Comparison of ENCODE assay signal across 8 mouse cellular contexts in the genomic region with DNA sequence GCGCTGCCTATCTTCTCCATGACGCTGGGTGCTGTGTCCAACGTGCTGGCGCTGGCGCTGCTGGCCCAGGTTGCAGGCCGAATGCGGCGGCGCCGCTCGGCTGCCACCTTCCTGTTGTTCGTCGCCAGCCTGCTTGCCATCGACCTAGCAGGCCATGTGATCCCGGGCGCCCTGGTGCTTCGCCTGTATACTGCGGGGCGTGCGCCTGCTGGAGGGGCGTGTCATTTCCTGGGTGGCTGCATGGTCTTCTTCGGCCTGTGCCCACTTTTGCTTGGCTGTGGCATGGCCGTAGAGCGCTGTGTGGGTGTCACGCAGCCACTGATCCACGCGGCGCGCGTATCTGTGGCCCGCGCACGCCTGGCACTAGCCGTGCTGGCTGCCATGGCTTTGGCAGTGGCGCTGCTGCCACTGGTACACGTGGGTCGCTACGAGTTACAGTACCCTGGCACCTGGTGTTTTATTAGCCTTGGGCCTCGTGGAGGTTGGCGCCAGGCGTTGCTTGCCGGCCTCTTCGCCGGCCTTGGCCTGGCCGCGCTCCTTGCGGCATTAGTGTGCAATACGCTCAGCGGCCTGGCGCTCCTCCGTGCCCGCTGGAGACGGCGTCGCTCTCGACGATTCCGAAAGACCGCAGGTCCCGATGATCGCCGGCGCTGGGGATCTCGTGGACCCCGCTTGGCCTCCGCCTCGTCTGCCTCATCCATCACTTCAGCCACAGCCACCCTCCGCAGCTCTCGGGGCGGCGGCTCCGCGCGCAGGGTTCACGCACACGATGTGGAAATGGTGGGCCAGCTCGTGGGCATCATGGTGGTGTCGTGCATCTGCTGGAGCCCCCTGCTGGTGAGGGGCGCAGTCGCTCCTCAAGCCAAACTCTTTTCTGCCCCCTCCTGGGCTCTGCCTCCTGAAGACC. TPM values are rescaled to one million over a fixed set of nuclear protein-coding genes. Genes with fewer than 3 reads are reported as not detected.
DNase-seq lines count a peak whose midpoint lies in the region; TF ChIP-seq lines count a peak whose summit lies in the region.

No protein-coding gene starts in this region.

- H3K36me3 ChIP-seq in thymus, adult 2 months (ENCODE audit: control insufficient read depth, insufficient read depth, low read length) = peaks cover 43% of the 10 kb centered on the region

- TF ChIP-seq POLR2A in thymus, adult 2 months (IDR thresholded peaks at IDR 0.05; ENCODE audit: control insufficient read depth, extremely low read depth, insufficient read depth, low read length, poor library complexity) = no peak
- TF ChIP-seq POLR2A in lung, adult 2 months (IDR thresholded peaks at IDR 0.05; ENCODE audit: borderline replicate concordance, extremely low read depth, low read depth, low read length) = no peak
- TF ChIP-seq POLR2A in olfactory bulb, adult 2 months (IDR thresholded peaks at IDR 0.05; ENCODE audit: insufficient read depth, low read depth, low read length) = no peak

- H3K4me3 ChIP-seq in thymus, adult 2 months (ENCODE audit: control insufficient read depth, insufficient read depth, low read length) = 0 out of 2 replicates have a peak overlapping the region, but pooled peaks have one; percentile 8
- H3K4me3 ChIP-seq in gastrocnemius, adult 2 months = peak overlapping the region; percentile 66
- H3K4me3 ChIP-seq in lung, adult 2 months (replicated peaks; ENCODE audit: extremely low read depth, low read depth, low read length) = no peak overlapping the region
- peak overlapping the region; percentile 36 for H3K4me3 ChIP-seq in olfactory bulb, adult 2 months (ENCODE audit: insufficient read depth, low read depth, low read length)

- DNase-seq in thymus, adult 2 months = peak; percentile 71
- no peak for DNase-seq in thymus, adult 18-20 months
- DNase-seq in cerebellum, adult 9-11 months = peak; percentile 60
- DNase-seq in gastrocnemius, adult 2 months = peak; percentile 78
- DNase-seq in kidney, adult 9 months = peak; percentile 50
- peak; percentile 58 for DNase-seq in lung, adult 2 months
- peak; percentile 51 for DNase-seq in urinary bladder, postnatal 25 days (ENCODE audit: low spot score)

- peak; percentile 75; the same call in 1 of the 2 replicates for TF ChIP-seq CTCF in thymus, adult 2 months (IDR thresholded peaks at IDR 0.05; ENCODE audit: borderline replicate concordance, control insufficient read depth, extremely low read depth, insufficient read depth, low read length, poor library complexity)
- peak; percentile 66 for TF ChIP-seq CTCF in gastrocnemius, adult 2 months (IDR thresholded peaks at IDR 0.05)
- TF ChIP-seq CTCF in lung, adult 2 months (IDR thresholded peaks at IDR 0.05; ENCODE audit: insufficient read depth, low read length) = peak; percentile 62
- peak; percentile 55; the same call in 1 of the 2 replicates for TF ChIP-seq CTCF in olfactory bulb, adult 2 months (IDR thresholded peaks at IDR 0.05; ENCODE audit: insufficient read depth, low read depth, low read length)

- no peaks in the 10 kb centered on the region for H3K27me3 ChIP-seq in thymus, adult 2 months (ENCODE audit: control insufficient read depth, insufficient read depth, low read length)

- intact Hi-C loops in gastrocnemius, adult 2 months (cut with DNase I) = no loop called here

- 57% methylated on average over 80 of the region's 80 CpGs for WGBS in thymus, adult 2 months
- 49% methylated on average over 80 of the region's 80 CpGs for WGBS in lung, adult 2 months
- WGBS in olfactory bulb, adult 2 months = 30% methylated on average over 80 of the region's 80 CpGs

- no peak overlapping the region for H3K27ac ChIP-seq in thymus, adult 2 months (ENCODE audit: control insufficient read depth, insufficient read depth, low read length)
- peak overlapping the region; percentile 41 for H3K27ac ChIP-seq in gastrocnemius, adult 2 months
- no peak overlapping the region for H3K27ac ChIP-seq in olfactory bulb, adult 2 months (ENCODE audit: insufficient read depth, low read depth, low read length)

- H3K4me1 ChIP-seq in thymus, adult 2 months (replicated peaks; ENCODE audit: control insufficient read depth, insufficient read depth, low read length) = 0 out of 2 replicates have a peak, but pooled peaks cover 3% of the 10 kb centered on the region
- H3K4me1 ChIP-seq in lung, adult 2 months (ENCODE audit: control insufficient read depth, insufficient read depth, low read length) = peaks cover 14% of the 10 kb centered on the region
- H3K4me1 ChIP-seq in olfactory bulb, adult 2 months (ENCODE audit: control insufficient read depth, insufficient read depth, low read length) = peaks cover 22% of the 10 kb centered on the region

RNA-seq across cellular contexts. Expression of a gene that starts 1.8 kb away (rescaled TPM):
- 0.50 and 0.61 TPM in 2 replicates for polyA plus RNA-seq in thymus, adult 2 months (2012; rRNA removed)
- total RNA-seq in gastrocnemius, adult 2 months (2021) = under 1 TPM; 0.08 to 0.39 TPM
- polyA plus RNA-seq in lung, adult 2 months (2012; rRNA removed) = 6.8 and 7.8 TPM in 2 replicates
- polyA plus RNA-seq in olfactory bulb, adult 2 months (2012; ENCODE audit: insufficient read depth, insufficient read length, low replicate concordance, missing spikeins) = not detected in 2 replicates

RNA-seq across cellular contexts. Expression of a gene that starts 15.8 kb away (rescaled TPM):
- 50.2 and 58.6 TPM in 2 replicates for polyA plus RNA-seq in thymus, adult 2 months (2012; rRNA removed)
- 10 to 100 TPM; 17.8 to 20.3 TPM for total RNA-seq in gastrocnemius, adult 2 months (2021)
- 58.6 and 67.0 TPM in 2 replicates for polyA plus RNA-seq in lung, adult 2 months (2012; rRNA removed)
- not detected in 2 replicates for polyA plus RNA-seq in olfactory bulb, adult 2 months (2012; ENCODE audit: insufficient read depth, insufficient read length, low replicate concordance, missing spikeins)

RNA-seq across cellular contexts. Expression of a gene that starts 30.7 kb away (rescaled TPM):
- polyA plus RNA-seq in thymus, adult 2 months (2012; rRNA removed) = 321 and 324 TPM in 2 replicates
- 10 to 100 TPM; 25.8 to 29.9 TPM for total RNA-seq in gastrocnemius, adult 2 months (2021)
- polyA plus RNA-seq in lung, adult 2 months (2012; rRNA removed) = 148 and 168 TPM in 2 replicates
- polyA plus RNA-seq in olfactory bulb, adult 2 months (2012; ENCODE audit: insufficient read depth, insufficient read length, low replicate concordance, missing spikeins) = not detected in 2 replicates

RNA-seq across cellular contexts. Expression of a gene that starts 46.7 kb away (rescaled TPM):
- 157 and 171 TPM in 2 replicates for polyA plus RNA-seq in thymus, adult 2 months (2012; rRNA removed)
- 10 to 100 TPM; 11.2 to 13.1 TPM for total RNA-seq in gastrocnemius, adult 2 months (2021)
- polyA plus RNA-seq in lung, adult 2 months (2012; rRNA removed) = 18.4 and 24.0 TPM in 2 replicates
- not detected in 2 replicates for polyA plus RNA-seq in olfactory bulb, adult 2 months (2012; ENCODE audit: insufficient read depth, insufficient read length, low replicate concordance, missing spikeins)

Comparison
In these comparisons a context has a peak if more than half of its experiments do, and no peak if none do; other contexts are left out.
1. DNase-seq: peak in thymus, adult 2 months (single experiment), cerebellum, adult 9-11 months (single experiment), gastrocnemius, adult 2 months (single experiment), kidney, adult 9 months (single experiment), lung, adult 2 months (single experiment) and urinary bladder, postnatal 25 days (single experiment); none in thymus, adult 18-20 months (0 of 2).
2. RNA of a gene that starts 15.8 kb away (polyA plus RNA-seq): 58.6 to 67.0 TPM in lung, adult 2 months and 50.2 to 58.6 TPM in thymus, adult 2 months; not detected in olfactory bulb, adult 2 months; every median in the first group is over 10 times any median in the second.
3. Peak in every context shown above with its lines, with median percentiles within 50 percentile points of each other: CTCF ChIP-seq.